8 mouse cellular contexts compared by ENCODE assay signal in genomic region chr12:106009122-106009870, GRCm38 (mm10). TPM values are rescaled to one million over a fixed set of nuclear protein-coding genes. Genes with fewer than 3 reads are reported as not detected.
DNase-seq lines count a peak whose midpoint lies in the region; ATAC-seq and TF ChIP-seq lines count a peak whose summit lies in the region.

No protein-coding gene starts in this region.

- no peaks in the 10 kb centered on the region for H3K9me3 ChIP-seq in lung, embryonic 14.5 days (ENCODE audit: low read depth, low read length)
- 0 out of 2 replicates have a peak, but pooled peaks cover 3% of the 10 kb centered on the region for H3K9me3 ChIP-seq in forebrain, embryonic 14.5 days (replicated peaks; ENCODE audit: control insufficient read depth, low read length)
- H3K9me3 ChIP-seq in limb, embryonic 10.5 days (replicated peaks), result no peaks in the 10 kb centered on the region
- H3K9me3 ChIP-seq in neural tube, embryonic 14.5 days (ENCODE audit: control insufficient read depth, low read length), result no peaks in the 10 kb centered on the region

- H3K4me1 ChIP-seq in lung, embryonic 14.5 days (ENCODE audit: insufficient read depth), result peaks cover 4% of the 10 kb centered on the region; the same call in 1 of the 2 replicates
- peaks cover 7% of the 10 kb centered on the region; the same call in 1 of the 2 replicates for H3K4me1 ChIP-seq in forebrain, embryonic 14.5 days (ENCODE audit: control insufficient read depth, insufficient read depth, low read length)
- H3K4me1 ChIP-seq in limb, embryonic 10.5 days, result peaks cover 5% of the 10 kb centered on the region; the same call in 1 of the 2 replicates
- no peaks in the 10 kb centered on the region for H3K4me1 ChIP-seq in neural tube, embryonic 14.5 days (ENCODE audit: control insufficient read depth, insufficient read depth, low read length)

- no peaks in the 10 kb centered on the region; the same call in 1 of the 2 replicates for H3K36me3 ChIP-seq in lung, embryonic 14.5 days (ENCODE audit: insufficient read depth)
- no peaks in the 10 kb centered on the region for H3K36me3 ChIP-seq in forebrain, embryonic 14.5 days (ENCODE audit: control insufficient read depth, insufficient read depth, low read length)
- H3K36me3 ChIP-seq in limb, embryonic 10.5 days, result peaks cover 12% of the 10 kb centered on the region
- no peaks in the 10 kb centered on the region for H3K36me3 ChIP-seq in neural tube, embryonic 14.5 days (ENCODE audit: control insufficient read depth, insufficient read depth, low read length)

- peak overlapping the region; percentile 47 for H3K4me2 ChIP-seq in lung, embryonic 14.5 days
- H3K4me2 ChIP-seq in forebrain, embryonic 14.5 days (ENCODE audit: low read length), result peak overlapping the region; percentile 46
- peak overlapping the region; percentile 27 for H3K4me2 ChIP-seq in neural tube, embryonic 14.5 days (ENCODE audit: low read depth, low read length)

- no peak overlapping the region for H3K9ac ChIP-seq in lung, embryonic 14.5 days
- H3K9ac ChIP-seq in forebrain, embryonic 14.5 days (ENCODE audit: low read length), result peak overlapping the region; percentile 48; the same call in 1 of the 2 replicates
- no peak overlapping the region for H3K9ac ChIP-seq in neural tube, embryonic 14.5 days (replicated peaks; ENCODE audit: low read depth, low read length)

- no peak overlapping the region for H3K27ac ChIP-seq in lung, embryonic 14.5 days (ENCODE audit: low read depth)
- H3K27ac ChIP-seq in forebrain, embryonic 14.5 days (ENCODE audit: low read depth, low read length), result no peak overlapping the region
- H3K27ac ChIP-seq in limb, embryonic 10.5 days, result peak overlapping the region; percentile 88
- no peak overlapping the region for H3K27ac ChIP-seq in neural tube, embryonic 14.5 days (ENCODE audit: low read depth, low read length)

- peak; percentile 2; the same call in 1 of the 2 replicates for ATAC-seq in lung, embryonic 14.5 days (ENCODE audit: insufficient read depth)
- peak; percentile 13; the same call in 1 of the 2 replicates for ATAC-seq in forebrain, embryonic 14.5 days
- no peak for ATAC-seq in neural tube, embryonic 14.5 days (ENCODE audit: low read depth)
- ATAC-seq in CD4-positive, CD25-positive, alpha-beta regulatory T cell, adult 4 months, result no peak

- no peak for DNase-seq in lung, embryonic 14.5 days
- DNase-seq in lung, postnatal 10 days, result no peak
- no peak for DNase-seq in forebrain, embryonic 14.5 days (ENCODE audit: low spot score)
- DNase-seq in limb, embryonic 10.5 days (ENCODE audit: low spot score), result no peak
- no peak for DNase-seq in MN1 (ENCODE audit: low spot score)
- DNase-seq in urinary bladder, postnatal 10 days (ENCODE audit: low spot score), result no peak

- TF ChIP-seq CTCF in lung, embryonic 14.5 days (IDR thresholded peaks at IDR 0.05; ENCODE audit: low read depth), result no peak

- peak overlapping the region; percentile 93; the same call in 1 of the 2 replicates for H3K4me3 ChIP-seq in lung, embryonic 14.5 days (ENCODE audit: low read depth, low read length)
- peak overlapping the region; percentile 76 for H3K4me3 ChIP-seq in forebrain, embryonic 14.5 days (ENCODE audit: low read depth, low read length)
- H3K4me3 ChIP-seq in limb, embryonic 10.5 days, result peak overlapping the region; percentile 72
- peak overlapping the region; percentile 80 for H3K4me3 ChIP-seq in neural tube, embryonic 14.5 days (ENCODE audit: low read depth, low read length)

- 81% methylated on average over 12 of the region's 12 CpGs for WGBS in lung, embryonic 14.5 days
- 80% methylated on average over 12 of the region's 12 CpGs for WGBS in forebrain, embryonic 14.5 days
- WGBS in limb, embryonic 10.5 days, result 85% methylated on average over 12 of the region's 12 CpGs
- WGBS in neural tube, embryonic 14.5 days, result 83% methylated on average over 12 of the region's 12 CpGs

- no peaks in the 10 kb centered on the region for H3K27me3 ChIP-seq in lung, embryonic 14.5 days (ENCODE audit: insufficient read depth, low read length)
- H3K27me3 ChIP-seq in forebrain, embryonic 14.5 days (replicated peaks; ENCODE audit: control insufficient read depth, insufficient read depth, low read length), result no peaks in the 10 kb centered on the region
- H3K27me3 ChIP-seq in limb, embryonic 10.5 days (ENCODE audit: low read depth, poor library complexity, severe bottlenecking), result no peaks in the 10 kb centered on the region
- H3K27me3 ChIP-seq in neural tube, embryonic 14.5 days (ENCODE audit: control insufficient read depth, insufficient read depth, low read length), result no peaks in the 10 kb centered on the region

RNA-seq across cellular contexts. Expression of gene Vrk1, which starts 0.7 kb away (rescaled TPM):
- 86.2 and 86.6 TPM in 2 replicates for polyA plus RNA-seq in lung, embryonic 14.5 days (2014; fragmentation: Nextera tagmentation; extraction: Ambion mirVana)
- polyA plus RNA-seq in forebrain, embryonic 14.5 days (2014; fragmentation: Nextera tagmentation; extraction: Ambion mirVana), result 80.6 and 90.8 TPM in 2 replicates
- polyA plus RNA-seq in limb, embryonic 10.5 days (2016; fragmentation: Nextera tagmentation; extraction: Ambion mirVana), result 114 and 115 TPM in 2 replicates
- polyA plus RNA-seq in neural tube, embryonic 14.5 days (2014; fragmentation: Nextera tagmentation; extraction: Ambion mirVana), result 28.8 and 32.9 TPM in 2 replicates
- polyA plus RNA-seq in CD4-positive, CD25-positive, alpha-beta regulatory T cell, adult 4 months (2017; shearing (Covaris generic)), result 100 to 1,000 TPM; 135 to 144 TPM

Comparison
In these comparisons a context has a peak if more than half of its experiments do, and no peak if none do; other contexts are left out.
1. ATAC-seq: peak in lung, embryonic 14.5 days (single experiment) and forebrain, embryonic 14.5 days (single experiment); none in neural tube, embryonic 14.5 days (single experiment) and CD4-positive, CD25-positive, alpha-beta regulatory T cell, adult 4 months (single experiment).
2. Peak in every context shown above with its lines, with median percentiles within 50 percentile points of each other: H3K4me2 ChIP-seq and H3K4me3 ChIP-seq.